Mouse (Mus musculus) kidney, embryonic 16.5 days (tissue): ENCODE data around the gene Sertad1. TPM values are rescaled to one million over a fixed set of nuclear protein-coding genes. Genes with fewer than 3 reads are reported as not detected.

Experiments
- ATAC-seq: fragments of 200-750 bp; cut with Nextera tagmentation; 2 replicates; pipeline ENCODE4 v1.8.0; 2017; ENCODE audit warnings: moderate TSS enrichment; ENCODE audit not compliant: low FRiP score, low TSS enrichment
- H3K27ac ChIP-seq: fragments of 300-500 bp; sonication (generic); 2 replicates; pipeline ENCODE4 v1.5.1; 2014; ENCODE audit warnings: low read length
- H3K27me3 ChIP-seq: fragments of 300-500 bp; sonication (generic); 2 replicates; pipeline ENCODE4 v1.6.1; 2014; ENCODE audit warnings: low read length, control low read depth, mixed read lengths; ENCODE audit not compliant: insufficient read depth
- H3K36me3 ChIP-seq: fragments of 300-500 bp; sonication (generic); 2 replicates; pipeline ENCODE4 v1.6.1; 2014; ENCODE audit warnings: low read length, control low read depth, mixed read lengths; ENCODE audit not compliant: insufficient read depth
- H3K4me1 ChIP-seq: fragments of 300-500 bp; sonication (generic); 2 replicates; pipeline ENCODE4 v1.6.1; 2014; ENCODE audit warnings: low read length, control low read depth, mixed read lengths; ENCODE audit not compliant: insufficient read depth
- H3K4me2 ChIP-seq: fragments of 300-500 bp; sonication (generic); replicated peaks from 2 replicates; pipeline ENCODE4 v1.6.1; 2014; ENCODE audit warnings: low read depth, low read length
- H3K4me3 ChIP-seq: fragments of 300-500 bp; sonication (generic); 2 replicates; pipeline ENCODE4 v1.5.1; 2014; ENCODE audit warnings: mild to moderate bottlenecking, low read length
- H3K9ac ChIP-seq: fragments of 300-500 bp; sonication (generic); replicated peaks from 2 replicates; pipeline ENCODE4 v1.6.1; 2014; ENCODE audit warnings: low read length
- H3K9me3 ChIP-seq: fragments of 300-500 bp; sonication (generic); 2 replicates; pipeline ENCODE4 v1.6.1; 2016; ENCODE audit warnings: low read length, control low read depth
- WGBS: fragments of 180-500 bp; shearing (Covaris S2); extraction: QIAGEN DNeasy Blood & Tissue Kit; methylation state at CpG from one replicate; pipeline ENCODE4 v1.1.7; 2014; 5-methylcytosine and 5-hydroxymethylcytosine counted together
- polyA plus RNA-seq: library from polyadenylated mRNA; unstranded; fragments of >200 nt; fragmentation: Nextera tagmentation; extraction: Ambion mirVana; gene quantifications from 2 replicates; pipeline ENCODE4 v1.2.1, GENCODE M21; 2015

Sertad1 gene
- polyA plus RNA-seq, 1 experiment from 2014 or later, result 45.8 TPM

DNA sequence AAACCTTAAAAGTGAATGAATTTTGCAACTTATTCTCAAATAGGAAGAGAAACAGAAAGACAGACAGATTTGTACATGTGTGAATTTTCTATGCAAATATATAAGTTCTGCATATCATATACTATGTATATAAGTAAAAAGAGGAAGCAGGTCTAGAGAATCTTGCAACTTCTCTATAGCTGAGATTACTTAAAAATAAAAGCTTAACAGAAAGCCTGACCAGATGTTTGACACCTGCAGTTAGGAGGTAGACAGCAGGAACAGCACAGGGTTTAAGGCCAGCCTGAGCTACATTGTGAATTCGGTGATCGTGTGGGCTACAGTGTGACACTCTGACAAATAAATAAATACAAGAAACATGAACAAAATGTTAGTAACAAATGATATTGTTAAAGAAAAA, 35.4 kb upstream of the Sertad1 start:
- Histone ChIP-seq H3K36me3 (no peaks in the 10 kb centered on the region), H3K9me3 (no peaks in the 10 kb centered on the region), H3K9ac (no peak overlapping the region), H3K4me1 (peaks cover 14% of the 10 kb centered on the region), H3K4me2 (no peak overlapping the region), H3K4me3 (no peak overlapping the region), H3K27ac (no peak overlapping the region), H3K27me3 (peaks cover 5% of the 10 kb centered on the region)
- ATAC-seq, result no peak
- 96% methylated on average over 2 of the region's 2 CpGs for WGBS

DNA sequence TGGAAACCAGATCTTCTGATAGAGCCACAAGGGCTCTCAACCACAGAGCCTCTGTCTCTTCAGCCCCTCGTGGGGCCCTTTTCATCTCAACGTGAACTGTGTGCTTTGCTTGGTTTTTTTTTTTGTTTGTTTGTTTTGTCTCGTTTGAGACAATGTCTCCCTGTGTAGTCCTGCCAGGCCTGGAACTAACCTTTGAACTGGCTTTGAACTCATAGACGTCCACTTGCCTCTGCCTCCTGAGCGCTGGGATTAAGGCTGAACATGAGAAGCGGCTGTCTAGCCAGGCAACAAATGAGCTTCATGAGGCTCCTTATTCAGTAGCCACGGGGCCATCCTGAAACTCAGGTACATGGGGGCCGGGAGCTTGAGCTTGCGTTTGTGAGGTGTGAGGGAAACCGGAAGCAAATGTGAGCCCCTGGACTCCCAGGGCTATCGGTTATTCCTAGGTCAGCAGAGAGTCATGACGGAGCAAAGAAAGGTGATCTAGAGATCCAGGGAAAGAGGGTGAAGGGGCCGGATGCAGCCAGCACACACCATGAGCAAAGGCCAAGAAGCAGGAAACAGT, 34.4 kb upstream of the Sertad1 start:
- no peaks in the 10 kb centered on the region for H3K27me3 ChIP-seq
- H3K4me3 ChIP-seq, result no peak overlapping the region
- ATAC-seq, result no peak
- WGBS, result 55% methylated on average over 13 of the region's 13 CpGs
- H3K36me3 ChIP-seq, result no peaks in the 10 kb centered on the region
- no peak overlapping the region for H3K4me2 ChIP-seq
- H3K9ac ChIP-seq, result no peak overlapping the region
- H3K27ac ChIP-seq, result no peak overlapping the region
- peaks cover 6% of the 10 kb centered on the region; the same call in 1 of the 2 replicates for H3K4me1 ChIP-seq
- H3K9me3 ChIP-seq, result no peaks in the 10 kb centered on the region

DNA sequence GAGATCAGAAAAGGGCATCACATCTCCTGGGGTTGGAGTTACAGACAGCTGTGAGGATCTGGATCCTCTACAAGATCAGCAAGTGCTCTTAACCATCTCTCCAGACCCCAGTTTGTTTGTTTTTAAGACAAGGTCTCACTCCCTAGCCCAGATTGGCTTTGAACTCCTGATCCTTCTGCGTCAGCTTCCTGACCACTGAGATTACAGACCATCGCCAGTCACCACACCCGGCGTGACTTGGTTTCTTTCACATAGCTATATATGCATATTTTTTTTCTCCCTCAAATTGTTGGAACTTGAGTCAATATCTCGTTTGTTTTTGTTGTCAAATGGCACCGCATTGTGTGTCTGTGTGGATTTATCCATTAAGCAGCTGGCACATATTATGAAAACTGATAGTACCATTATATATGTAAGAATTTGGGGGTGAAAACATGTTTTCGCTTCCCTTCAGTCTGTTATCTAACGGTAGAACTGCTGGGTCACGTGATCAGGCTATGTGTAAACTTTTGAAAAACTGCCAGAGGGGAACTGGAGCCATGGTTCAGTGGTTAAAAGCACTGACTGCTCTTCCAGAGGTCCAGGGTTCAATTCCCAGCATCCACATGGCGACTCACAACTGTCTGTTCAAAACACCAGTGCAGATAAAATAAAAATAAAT, 32.1 kb upstream of the Sertad1 start:
- no peaks in the 10 kb centered on the region for H3K27me3 ChIP-seq
- no peak overlapping the region for H3K27ac ChIP-seq
- no peak overlapping the region for H3K4me3 ChIP-seq
- no peaks in the 10 kb centered on the region for H3K36me3 ChIP-seq
- no peaks in the 10 kb centered on the region for H3K4me1 ChIP-seq
- no peaks in the 10 kb centered on the region for H3K9me3 ChIP-seq
- no peak overlapping the region for H3K9ac ChIP-seq
- WGBS, result 67% methylated on average over 10 of the region's 10 CpGs
- no peak for ATAC-seq
- no peak overlapping the region for H3K4me2 ChIP-seq

DNA sequence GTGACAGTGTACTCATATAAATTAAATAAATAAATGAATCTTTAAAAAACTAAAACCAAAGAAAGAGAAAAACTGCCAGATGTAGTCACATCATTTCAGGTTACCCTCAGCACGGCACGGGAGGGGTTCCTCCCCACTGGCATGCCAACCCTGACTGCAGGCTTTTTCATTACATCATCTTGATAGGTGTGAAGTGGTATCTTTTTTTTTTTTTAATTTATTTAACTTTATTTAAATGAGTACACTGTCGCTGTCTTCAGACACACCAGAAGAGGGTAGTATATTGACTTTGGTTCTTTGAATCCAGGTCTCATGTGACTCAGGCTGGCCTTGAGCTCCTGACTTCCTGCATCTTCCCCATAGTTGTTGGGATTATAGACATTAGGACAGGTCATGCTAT, 31.4 kb upstream of the Sertad1 start:
- Histone ChIP-seq H3K4me3 (no peak overlapping the region), H3K4me1 (no peaks in the 10 kb centered on the region), H3K27me3 (no peaks in the 10 kb centered on the region), H3K9me3 (no peaks in the 10 kb centered on the region), H3K9ac (no peak overlapping the region), H3K36me3 (no peaks in the 10 kb centered on the region), H3K27ac (no peak overlapping the region), H3K4me2 (no peak overlapping the region)
- WGBS, result 89% methylated on average over 3 of the region's 3 CpGs
- no peak for ATAC-seq

DNA sequence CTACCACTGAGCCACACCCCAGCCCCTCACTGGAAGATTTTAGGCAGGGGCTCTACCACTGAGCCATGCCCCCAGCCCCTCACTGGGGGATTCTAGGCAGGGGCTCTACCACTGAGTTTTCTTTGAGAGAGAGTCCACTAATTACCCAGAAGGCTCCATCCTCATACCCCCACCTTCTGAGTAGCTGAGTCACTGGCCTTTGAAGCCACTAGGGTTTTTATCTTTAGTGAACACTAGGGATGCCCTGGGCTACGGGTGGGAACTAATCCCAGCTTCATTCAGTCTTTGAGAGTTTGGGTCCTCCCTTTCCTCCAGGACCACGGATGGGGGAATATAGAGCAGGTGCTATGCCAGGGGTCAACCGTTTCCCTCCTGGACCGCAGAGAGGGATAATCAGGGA, 28.1 kb upstream of the Sertad1 start:
- Histone ChIP-seq H3K4me3 (no peak overlapping the region), H3K9me3 (no peaks in the 10 kb centered on the region), H3K4me1 (no peaks in the 10 kb centered on the region), H3K27ac (no peak overlapping the region), H3K9ac (no peak overlapping the region), H3K4me2 (no peak overlapping the region), H3K36me3 (no peaks in the 10 kb centered on the region), H3K27me3 (no peaks in the 10 kb centered on the region)
- no peak for ATAC-seq
- 88% methylated on average over 4 of the region's 4 CpGs for WGBS

DNA sequence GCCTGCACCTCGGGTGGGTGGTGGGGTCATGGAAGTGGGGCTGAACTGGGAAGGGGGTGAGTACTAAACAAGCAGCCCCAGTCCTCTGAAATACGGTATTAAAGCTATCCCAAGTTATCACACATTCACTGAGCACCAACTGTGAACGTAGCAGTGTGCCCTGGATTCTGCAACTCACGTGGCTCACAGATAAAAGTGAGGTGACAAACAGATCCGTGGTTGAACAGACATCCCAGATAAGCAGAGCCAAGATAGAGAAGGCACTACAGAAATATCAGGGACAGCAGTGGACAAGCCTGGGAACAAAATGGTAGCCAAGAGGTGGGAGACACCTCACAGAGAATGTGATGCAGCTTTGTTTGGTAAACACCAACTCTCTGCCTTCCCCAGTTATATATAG, 27.1 kb upstream of the Sertad1 start:
- Histone ChIP-seq H3K4me1 (no peaks in the 10 kb centered on the region), H3K27me3 (no peaks in the 10 kb centered on the region), H3K9me3 (no peaks in the 10 kb centered on the region), H3K4me3 (no peak overlapping the region), H3K9ac (no peak overlapping the region), H3K4me2 (no peak overlapping the region), H3K27ac (no peak overlapping the region), H3K36me3 (no peaks in the 10 kb centered on the region)
- WGBS, result 94% methylated on average over 5 of the region's 5 CpGs
- no peak for ATAC-seq

DNA sequence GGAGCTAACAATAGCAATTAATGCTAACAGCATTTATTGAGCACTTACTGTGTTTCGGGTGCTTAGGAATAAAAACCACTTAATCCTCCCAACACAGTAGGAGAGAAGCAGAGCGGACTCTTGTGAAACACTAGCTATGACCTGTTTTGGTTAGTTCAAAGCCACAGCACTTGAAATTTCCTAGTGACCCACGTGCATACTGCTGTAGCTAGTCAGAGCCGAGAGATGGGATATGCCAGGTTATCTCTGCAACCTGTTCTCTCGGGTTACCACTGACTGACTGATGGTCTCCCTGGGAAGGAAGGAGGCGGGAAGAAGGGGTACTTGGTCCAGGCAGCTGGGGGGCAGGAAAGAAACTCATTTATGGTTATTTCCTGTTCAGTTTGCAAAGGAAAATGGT, 26.2 kb upstream of the Sertad1 start:
- Histone ChIP-seq H3K27me3 (no peaks in the 10 kb centered on the region), H3K9ac (no peak overlapping the region), H3K4me3 (no peak overlapping the region), H3K36me3 (no peaks in the 10 kb centered on the region), H3K9me3 (no peaks in the 10 kb centered on the region), H3K27ac (no peak overlapping the region), H3K4me1 (no peaks in the 10 kb centered on the region), H3K4me2 (no peak overlapping the region)
- WGBS, result 67% methylated on average over 6 of the region's 6 CpGs
- ATAC-seq, result no peak

DNA sequence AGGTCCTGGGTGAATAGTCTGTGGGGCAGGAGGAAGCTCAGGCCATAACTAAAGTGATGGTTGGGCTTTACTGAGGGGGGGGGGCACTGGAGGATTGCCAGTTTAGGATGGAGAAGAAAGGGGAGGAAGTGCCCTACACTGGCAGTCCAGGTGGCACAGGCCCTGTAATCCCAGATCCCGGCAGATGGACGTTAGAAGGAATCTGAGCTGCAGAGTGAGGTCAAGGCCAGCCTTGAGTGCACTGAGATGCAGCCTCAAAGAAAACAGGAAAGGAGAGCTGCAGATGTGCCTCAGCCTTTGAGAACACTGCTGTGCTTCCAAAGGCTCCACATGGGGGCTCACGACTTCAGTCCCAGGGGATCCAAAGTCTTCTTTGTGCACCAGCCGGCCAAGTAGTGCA, 19.1 kb upstream of the Sertad1 start:
- H3K27me3 ChIP-seq, result no peaks in the 10 kb centered on the region
- H3K4me2 ChIP-seq, result no peak overlapping the region
- 0 out of 2 replicates have a peak, but pooled peaks cover 4% of the 10 kb centered on the region for H3K4me1 ChIP-seq
- H3K27ac ChIP-seq, result no peak overlapping the region
- no peaks in the 10 kb centered on the region for H3K36me3 ChIP-seq
- WGBS, result 10% methylated on average over 4 of the region's 4 CpGs
- no peak overlapping the region for H3K4me3 ChIP-seq
- no peaks in the 10 kb centered on the region for H3K9me3 ChIP-seq
- ATAC-seq, result peak; percentile 77
- H3K9ac ChIP-seq, result no peak overlapping the region

DNA sequence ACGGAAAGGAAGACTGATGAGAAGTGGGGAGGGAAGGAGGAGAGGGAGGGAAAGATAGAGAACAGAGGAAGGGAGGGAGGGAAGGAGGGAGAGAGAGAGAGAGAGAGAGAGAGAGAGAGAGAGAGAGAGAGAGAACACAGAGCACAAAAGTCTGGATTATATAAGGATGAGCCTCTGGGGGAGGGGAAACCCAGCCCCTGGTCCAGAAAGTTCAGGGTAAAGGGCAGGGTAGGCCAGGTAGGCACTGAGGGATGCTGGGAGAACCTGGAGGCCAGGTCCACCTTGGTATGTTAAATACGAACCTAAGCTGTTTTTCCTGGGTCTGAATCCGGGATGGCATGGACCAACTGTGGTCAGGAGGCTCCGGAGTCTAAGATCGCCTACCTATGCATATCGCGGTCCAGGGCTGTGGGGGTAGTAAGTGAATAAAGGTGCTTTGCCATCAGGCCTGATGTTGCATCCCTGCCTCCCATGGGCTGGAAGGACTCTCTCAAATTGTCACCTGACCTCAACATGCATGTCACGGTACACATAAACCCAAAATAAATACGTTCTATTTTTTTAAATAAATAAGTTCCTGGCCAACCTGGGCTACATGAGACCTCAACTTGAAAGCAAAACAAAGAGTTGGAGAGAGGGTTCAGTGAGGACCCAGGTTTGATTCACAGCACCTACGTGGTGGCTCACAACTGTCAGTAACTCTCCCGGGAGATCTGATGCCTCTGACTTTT, 15.2 kb upstream of the Sertad1 start:
- Histone ChIP-seq H3K4me1 (peaks cover 12% of the 10 kb centered on the region; the same call in 1 of the 2 replicates), H3K27me3 (no peaks in the 10 kb centered on the region), H3K4me3 (no peak overlapping the region), H3K9me3 (no peaks in the 10 kb centered on the region), H3K4me2 (no peak overlapping the region), H3K36me3 (peaks cover 5% of the 10 kb centered on the region), H3K27ac (no peak overlapping the region), H3K9ac (no peak overlapping the region)
- ATAC-seq, result no peak
- WGBS, result 90% methylated on average over 11 of the region's 11 CpGs

DNA sequence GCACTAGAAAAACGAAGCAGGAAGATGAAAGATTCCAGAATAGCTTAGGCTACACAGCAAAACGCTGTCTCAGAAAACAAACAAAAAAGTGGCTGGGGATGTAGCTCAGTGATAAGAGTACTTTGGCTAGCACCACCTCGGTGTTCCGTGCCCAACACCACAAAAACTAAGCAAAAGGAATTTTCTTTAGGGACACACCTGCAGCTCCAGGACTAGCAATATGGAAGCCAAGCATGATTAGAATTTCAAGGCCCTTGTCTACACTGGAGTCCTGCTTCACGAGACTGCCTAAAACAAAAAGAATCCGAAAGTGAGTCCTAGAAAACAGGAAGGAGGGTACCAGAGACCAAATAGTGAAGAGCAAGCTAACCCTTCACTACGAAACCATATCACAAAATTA, 14.1 kb upstream of the Sertad1 start:
- Histone ChIP-seq H3K9me3 (no peaks in the 10 kb centered on the region), H3K4me3 (peak overlapping the region; percentile 95), H3K27ac (peak overlapping the region; percentile 97), H3K36me3 (peaks cover 11% of the 10 kb centered on the region), H3K9ac (peak overlapping the region; percentile 46; the same call in 1 of the 2 replicates), H3K4me2 (peak overlapping the region; percentile 67), H3K4me1 (peaks cover 12% of the 10 kb centered on the region; the same call in 1 of the 2 replicates), H3K27me3 (no peaks in the 10 kb centered on the region)
- no peak for ATAC-seq
- WGBS, result 43% methylated on average over 7 of the region's 7 CpGs
